Mouse (Mus musculus) neutrophil, adult 59 days (primary cell): Measurements from ENCODE around the gene Brk1. TPM values are rescaled to one million over a fixed set of nuclear protein-coding genes. Genes with fewer than 3 reads are reported as not detected.

Source experiments
- total RNA-seq, 2 experiments: library from RNA; stranded (reverse); gene quantifications; 1 replicate in 1 of 2; 2 replicates in 1 of 2; pipeline ENCODE4 v1.2.4; 2023

Gene Brk1
- total RNA-seq = 100 to 1,000 TPM; 120 to 142 TPM

GRCm38 (mm10) chr6:113604432-113605223, at the start of gene Brk1:
TSS of gene Brk1 (plus strand) at chr6:113604772.

DNA sequence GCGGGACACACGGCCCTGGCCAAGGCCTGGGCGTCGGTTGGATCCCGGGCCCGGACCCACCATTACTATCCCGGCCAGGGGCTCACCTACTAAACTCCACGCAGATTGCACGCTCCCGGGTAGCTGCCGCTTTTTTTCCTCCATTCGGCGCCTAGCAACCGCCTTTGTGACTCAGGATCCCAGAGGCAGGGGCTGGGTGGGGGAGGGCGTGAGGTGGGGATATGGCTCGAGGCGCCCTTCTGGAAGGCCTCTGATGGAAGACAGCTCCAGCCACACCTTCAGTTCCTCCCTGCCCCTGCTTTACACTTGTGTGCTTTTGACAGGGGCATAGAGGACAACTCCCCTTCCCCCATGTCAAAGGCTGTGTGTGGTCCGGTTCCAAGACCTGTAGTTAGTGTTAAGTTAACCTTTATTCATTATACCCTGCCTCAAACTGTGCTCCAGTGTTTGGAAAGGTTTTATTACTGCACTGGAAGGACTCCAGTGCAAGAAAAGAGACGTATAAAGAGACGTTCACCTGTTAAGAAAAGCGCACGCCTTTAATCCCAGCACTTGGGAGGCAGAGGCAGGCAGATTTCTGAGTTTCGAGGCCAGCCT, 3.9 kb upstream of the Brk1 start, which contains the start of gene Fancd2os:
Fancd2os (minus strand) TSS at position 173 of the 597 bp plus-strand sequence.

GRCm38 (mm10) chr6:113623941-113624751, 19.6 kb downstream of the Brk1 start, which contains the start of gene Vhl:
TSS of gene Vhl (plus strand) at chr6:113623959.

GRCm38 (mm10) chr6:113638302-113639040, 33.9 kb downstream of the Brk1 start, which contains the start of gene Irak2:
TSS of gene Irak2 (plus strand) at chr6:113638467.

Other genes starting within 250 kb of the Brk1 start
- 10 to 100 TPM; 24.6 to 27.1 TPM for gene Tada3, start 226.9 kb upstream of the Brk1 start, total RNA-seq
- 100 to 1,000 TPM; 474 to 514 TPM for gene Arpc4, start 226.7 kb upstream of the Brk1 start, total RNA-seq
- 10 to 100 TPM; 34.3 to 35.3 TPM for gene Ttll3, start 215.5 kb upstream of the Brk1 start, total RNA-seq
- gene Rpusd3, start 185.4 kb upstream of the Brk1 start, total RNA-seq = 1 to 10 TPM; 3.1 to 3.7 TPM
- not detected for gene Cidec, start 169.0 kb upstream of the Brk1 start, total RNA-seq
- 10 to 100 TPM; 10.6 to 11.6 TPM for gene Jagn1, start 162.2 kb upstream of the Brk1 start, total RNA-seq
- gene Il17re, start 146.3 kb upstream of the Brk1 start, total RNA-seq = not detected
- gene Il17rc, start 133.3 kb upstream of the Brk1 start, total RNA-seq = not detected
- gene Creld1, start 121.5 kb upstream of the Brk1 start, total RNA-seq = 1 to 10 TPM; 2.6 to 3.2 TPM
- gene Prrt3, start 102.8 kb upstream of the Brk1 start, total RNA-seq = under 1 TPM in 1 of 2 experiments, not detected in 1; 0.13 TPM
- 10 to 100 TPM; 44.1 to 51.6 TPM for gene Emc3, start 73.1 kb upstream of the Brk1 start, total RNA-seq
- 10 to 100 TPM; 14.5 to 16.7 TPM for gene Fancd2, start 73.1 kb upstream of the Brk1 start, total RNA-seq
- gene Fancd2os, start 4.1 kb upstream of the Brk1 start, total RNA-seq = not detected
- gene Vhl, start 19.2 kb downstream of the Brk1 start, total RNA-seq = 10 to 100 TPM; 17.4 to 24.4 TPM
- gene Irak2, start 33.7 kb downstream of the Brk1 start, total RNA-seq = 100 to 1,000 TPM; 101 to 119 TPM
- gene Tatdn2, start 92.3 kb downstream of the Brk1 start, total RNA-seq = 100 to 1,000 TPM in 1 of 2 experiments, 10 to 100 TPM in 1; 90.1 to 112 TPM
- gene Ghrl, start 115.1 kb downstream of the Brk1 start, total RNA-seq = not detected
- 10 to 100 TPM; 67.5 to 79.3 TPM for gene Sec13, start 136.0 kb downstream of the Brk1 start, total RNA-seq